Comparison of ENCODE assay signal across 8 mouse cellular contexts in genomic region chr1:162739831-162740394, GRCm38 (mm10). TPM values are rescaled to one million over a fixed set of nuclear protein-coding genes. Genes with fewer than 3 reads are reported as not detected.
DNase-seq lines count a peak whose midpoint lies in the region; ATAC-seq and TF ChIP-seq lines count a peak whose summit lies in the region.

No protein-coding gene starts in this region.

- H3K4me1 ChIP-seq in heart, embryonic 14.5 days (ENCODE audit: control insufficient read depth in 2 of 2, insufficient read depth in 2 of 2, low read length in 2 of 2), result peaks cover 2 to 21% of the 10 kb centered on the region in 2 experiments; a peak in 3 of 4 replicates
- H3K4me1 ChIP-seq in limb, embryonic 14.5 days (ENCODE audit: control insufficient read depth, insufficient read depth, low read length), result peaks cover 14% of the 10 kb centered on the region

- no peak for TF ChIP-seq CTCF in brain, embryonic 14.5 days (IDR thresholded peaks at IDR 0.05; ENCODE audit: borderline replicate concordance, extremely low read depth, insufficient read depth, insufficient read length)

- no peaks in the 10 kb centered on the region for H3K27me3 ChIP-seq in heart, embryonic 14.5 days (ENCODE audit: control insufficient read depth, insufficient read depth, low read length)
- H3K27me3 ChIP-seq in limb, embryonic 14.5 days (ENCODE audit: control insufficient read depth, insufficient read depth, low read length), result no peaks in the 10 kb centered on the region

- H3K36me3 ChIP-seq in heart, embryonic 14.5 days (ENCODE audit: control insufficient read depth, insufficient read depth, low read length), result no peaks in the 10 kb centered on the region
- no peaks in the 10 kb centered on the region for H3K36me3 ChIP-seq in limb, embryonic 14.5 days (ENCODE audit: control insufficient read depth, insufficient read depth, low read length)

- peak overlapping the region; percentile 85 to 99 for H3K4me3 ChIP-seq in heart, embryonic 14.5 days (ENCODE audit: control insufficient read depth in 1 of 2, insufficient read depth in 1 of 2, low read depth in 1 of 2, low read length in 2 of 2)
- peak overlapping the region; percentile 99 for H3K4me3 ChIP-seq in limb, embryonic 14.5 days (replicated peaks; ENCODE audit: low read length)

- WGBS in heart, embryonic 14.5 days, result 0% methylated on average over 42 of the region's 58 CpGs
- 0% methylated on average over 43 of the region's 58 CpGs for WGBS in limb, embryonic 14.5 days

- no peaks in the 10 kb centered on the region for H3K9me3 ChIP-seq in heart, embryonic 14.5 days (ENCODE audit: control insufficient read depth, low read length)
- no peaks in the 10 kb centered on the region for H3K9me3 ChIP-seq in limb, embryonic 14.5 days (ENCODE audit: control insufficient read depth, low read length)

- no peak for TF ChIP-seq POLR2A in brain, embryonic 14.5 days (IDR thresholded peaks at IDR 0.05; ENCODE audit: borderline replicate concordance, extremely low read depth, insufficient read depth, insufficient read length, poor library complexity, severe bottlenecking)
- TF ChIP-seq POLR2A in limb, embryonic 14.5 days (IDR thresholded peaks at IDR 0.05; ENCODE audit: borderline replicate concordance, extremely low read depth, insufficient read depth, insufficient read length), result no peak

- ATAC-seq in heart, embryonic 14.5 days (ENCODE audit: insufficient number of reproducible peaks, insufficient read depth, low FRiP score, low read depth), result peak; percentile 79
- peak; percentile 74 for ATAC-seq in limb, embryonic 14.5 days (ENCODE audit: low FRiP score, low read depth)
- ATAC-seq in monocyte, adult 5-6 weeks (replicated peaks; ENCODE audit: insufficient number of reproducible peaks, low FRiP score, low TSS enrichment, poor library complexity, severe bottlenecking), result peak; percentile 28

- peak overlapping the region; percentile 99 to 100 for H3K27ac ChIP-seq in heart, embryonic 14.5 days (replicated peaks in 1 of 2; ENCODE audit: control insufficient read depth in 1 of 2, insufficient read depth in 1 of 2, low read depth in 2 of 2, low read length in 2 of 2)
- H3K27ac ChIP-seq in limb, embryonic 14.5 days (replicated peaks; ENCODE audit: low read depth, low read length), result peak overlapping the region; percentile 99

- H3K9ac ChIP-seq in heart, embryonic 14.5 days (ENCODE audit: low read length), result peak overlapping the region; percentile 100
- H3K9ac ChIP-seq in limb, embryonic 14.5 days (ENCODE audit: low read depth, low read length, severe bottlenecking), result peak overlapping the region; percentile 98

- DNase-seq in retina, embryonic 14.5 days (ENCODE audit: low spot score), result peak; percentile 58
- DNase-seq in retina, postnatal 1 day, result no peak
- peak; percentile 64 for DNase-seq in brain, embryonic 14.5 days (ENCODE audit: low read depth)
- peak; percentile 12 for DNase-seq in limb, embryonic 14.5 days (ENCODE audit: low spot score)
- no peak for DNase-seq in ovary, adult 18-20 months (ENCODE audit: low spot score)
- DNase-seq in MN1 (ENCODE audit: low spot score), result no peak

- H3K4me2 ChIP-seq in heart, embryonic 14.5 days (ENCODE audit: low read length), result peak overlapping the region; percentile 84
- H3K4me2 ChIP-seq in limb, embryonic 14.5 days (replicated peaks; ENCODE audit: low read depth, low read length, severe bottlenecking), result peak overlapping the region; percentile 80

RNA-seq across cellular contexts. Expression of gene Prrc2c, which starts 0.4 kb away (rescaled TPM):
- 31.1 and 73.6 TPM in 2 replicates for polyA plus RNA-seq in brain, embryonic 14.5 days (2012; rRNA removed)
- polyA plus RNA-seq in heart, embryonic 14.5 days (2014; fragmentation: Nextera tagmentation; extraction: Ambion mirVana), result 80.1 and 91.7 TPM in 2 replicates
- 69.1 and 75.3 TPM in 2 replicates for polyA plus RNA-seq in limb, embryonic 14.5 days (2012; rRNA removed)
- 165 and 186 TPM in 2 replicates for polyA plus RNA-seq in limb, embryonic 14.5 days (2014; fragmentation: Nextera tagmentation; extraction: Ambion mirVana)
- total RNA-seq in monocyte, adult 5-6 weeks (2017), result 113 to 222 TPM (median 142 TPM) in 3 replicates

Comparison
In these comparisons a context has a peak if more than half of its experiments do, and no peak if none do; other contexts are left out.
1. DNase-seq: peak in retina, embryonic 14.5 days (single experiment), brain, embryonic 14.5 days (single experiment) and limb, embryonic 14.5 days (single experiment); none in retina, postnatal 1 day (single experiment), ovary, adult 18-20 months (single experiment) and MN1 (single experiment).
2. ATAC-seq: peak in every context shown above with its lines; median percentile 79 in heart, embryonic 14.5 days; 74 in limb, embryonic 14.5 days; 28 in monocyte, adult 5-6 weeks.